Mouse (Mus musculus): ENCODE measurements at regions not wholly inside any gene's neighbourhood (a gene's known extent, or its start where the extent isn't known, plus 50 kb on each side); places are given as distances from the start of the nearest gene placed in this dataset.

GRCm38 (mm10) chr7:78023591-78023990, 714.2 kb downstream of the Ntrk3 start:
- Histone ChIP-seq H3K36me3 (replicated peaks; ENCODE audit: control insufficient read depth, insufficient read depth, low read depth, low read length) (no peaks in the 10 kb centered on the region), H3K27ac (replicated peaks; ENCODE audit: low read depth, low read length) (no peak overlapping the region), H3K9me3 (replicated peaks; ENCODE audit: control insufficient read depth, low read length) (no peaks in the 10 kb centered on the region), H3K4me2 (ENCODE audit: low read depth, low read length) (no peak overlapping the region), H3K4me1 (ENCODE audit: control insufficient read depth, insufficient read depth, low read length) (no peaks in the 10 kb centered on the region), H3K4me3 (ENCODE audit: low read depth, low read length) (no peak overlapping the region), H3K9ac (replicated peaks; ENCODE audit: low read length) (no peak overlapping the region), H3K27me3 (ENCODE audit: control insufficient read depth, insufficient read depth, low read length) (no peaks in the 10 kb centered on the region)
- ATAC-seq (replicated peaks; ENCODE audit: insufficient number of reproducible peaks, low FRiP score, low TSS enrichment, low read depth) (no peak), DNase-seq (ENCODE audit: low spot score) (no peak)
- 94% methylated on average over 1 of the region's 1 CpGs for WGBS

GRCm38 (mm10) chr7:78023075-78023474, 714.7 kb downstream of the Ntrk3 start:
- H3K27me3 ChIP-seq (ENCODE audit: control insufficient read depth, insufficient read depth, low read length) = no peaks in the 10 kb centered on the region
- H3K9me3 ChIP-seq (replicated peaks; ENCODE audit: control insufficient read depth, low read length) = no peaks in the 10 kb centered on the region
- no peak overlapping the region for H3K4me3 ChIP-seq (ENCODE audit: low read depth, low read length)
- WGBS = 77% methylated on average over 3 of the region's 3 CpGs
- no peaks in the 10 kb centered on the region for H3K36me3 ChIP-seq (replicated peaks; ENCODE audit: control insufficient read depth, insufficient read depth, low read depth, low read length)
- no peak for ATAC-seq (replicated peaks; ENCODE audit: insufficient number of reproducible peaks, low FRiP score, low TSS enrichment, low read depth)
- H3K9ac ChIP-seq (replicated peaks; ENCODE audit: low read length) = no peak overlapping the region
- H3K4me1 ChIP-seq (ENCODE audit: control insufficient read depth, insufficient read depth, low read length) = no peaks in the 10 kb centered on the region
- no peak overlapping the region for H3K4me2 ChIP-seq (ENCODE audit: low read depth, low read length)
- no peak for DNase-seq (ENCODE audit: low spot score)
- no peak overlapping the region for H3K27ac ChIP-seq (replicated peaks; ENCODE audit: low read depth, low read length)

GRCm38 (mm10) chr7:78013631-78014030, 724.2 kb downstream of the Ntrk3 start:
- no peaks in the 10 kb centered on the region for H3K9me3 ChIP-seq (replicated peaks; ENCODE audit: control insufficient read depth, low read length)
- H3K4me3 ChIP-seq (ENCODE audit: low read depth, low read length) = no peak overlapping the region
- no peaks in the 10 kb centered on the region for H3K4me1 ChIP-seq (ENCODE audit: control insufficient read depth, insufficient read depth, low read length)
- WGBS = 51% methylated on average over 6 of the region's 6 CpGs
- ATAC-seq (replicated peaks; ENCODE audit: insufficient number of reproducible peaks, low FRiP score, low TSS enrichment, low read depth) = no peak
- H3K9ac ChIP-seq (replicated peaks; ENCODE audit: low read length) = no peak overlapping the region
- no peak overlapping the region for H3K27ac ChIP-seq (replicated peaks; ENCODE audit: low read depth, low read length)
- DNase-seq (ENCODE audit: low spot score) = no peak
- H3K27me3 ChIP-seq (ENCODE audit: control insufficient read depth, insufficient read depth, low read length) = no peaks in the 10 kb centered on the region
- no peaks in the 10 kb centered on the region for H3K36me3 ChIP-seq (replicated peaks; ENCODE audit: control insufficient read depth, insufficient read depth, low read depth, low read length)
- H3K4me2 ChIP-seq (ENCODE audit: low read depth, low read length) = no peak overlapping the region

- no peaks in the 10 kb centered on the region for H3K36me3 ChIP-seq (replicated peaks; ENCODE audit: control insufficient read depth, insufficient read depth, low read depth, low read length)
- no peaks in the 10 kb centered on the region for H3K27me3 ChIP-seq (ENCODE audit: control insufficient read depth, insufficient read depth, low read length)
- DNase-seq (ENCODE audit: low spot score) (no peak), ATAC-seq (replicated peaks; ENCODE audit: insufficient number of reproducible peaks, low FRiP score, low TSS enrichment, low read depth) (no peak)
- no peak overlapping the region for H3K9ac ChIP-seq (replicated peaks; ENCODE audit: low read length)
- no peaks in the 10 kb centered on the region for H3K4me1 ChIP-seq (ENCODE audit: control insufficient read depth, insufficient read depth, low read length)
- no peak overlapping the region for H3K4me3 ChIP-seq (ENCODE audit: low read depth, low read length)
- WGBS = 74% methylated on average over 2 of the region's 2 CpGs
- no peaks in the 10 kb centered on the region for H3K9me3 ChIP-seq (replicated peaks; ENCODE audit: control insufficient read depth, low read length)
- H3K27ac ChIP-seq (replicated peaks; ENCODE audit: low read depth, low read length) = no peak overlapping the region
- no peak overlapping the region for H3K4me2 ChIP-seq (ENCODE audit: low read depth, low read length)
These were observed 734.7 kb downstream of the Ntrk3 start for GRCm38 (mm10) chr7:78003086-78003485.

GRCm38 (mm10) chr7:77993840-77994239, 744.0 kb downstream of the Ntrk3 start:
- Histone ChIP-seq H3K27me3 (ENCODE audit: control insufficient read depth, insufficient read depth, low read length) (no peaks in the 10 kb centered on the region), H3K9me3 (replicated peaks; ENCODE audit: control insufficient read depth, low read length) (no peaks in the 10 kb centered on the region), H3K4me1 (ENCODE audit: control insufficient read depth, insufficient read depth, low read length) (no peaks in the 10 kb centered on the region), H3K4me2 (ENCODE audit: low read depth, low read length) (no peak overlapping the region), H3K27ac (replicated peaks; ENCODE audit: low read depth, low read length) (no peak overlapping the region), H3K36me3 (replicated peaks; ENCODE audit: control insufficient read depth, insufficient read depth, low read depth, low read length) (no peaks in the 10 kb centered on the region), H3K4me3 (ENCODE audit: low read depth, low read length) (no peak overlapping the region), H3K9ac (replicated peaks; ENCODE audit: low read length) (no peak overlapping the region)
- ATAC-seq (replicated peaks; ENCODE audit: insufficient number of reproducible peaks, low FRiP score, low TSS enrichment, low read depth) (no peak), DNase-seq (ENCODE audit: low spot score) (no peak)
- WGBS = 84% methylated on average over 2 of the region's 2 CpGs

- no peaks in the 10 kb centered on the region for H3K27me3 ChIP-seq (ENCODE audit: control insufficient read depth, insufficient read depth, low read length)
- DNase-seq (ENCODE audit: low spot score) = peak; percentile 27
- H3K36me3 ChIP-seq (replicated peaks; ENCODE audit: control insufficient read depth, insufficient read depth, low read depth, low read length) = no peaks in the 10 kb centered on the region
- no peak; the same call in 1 of the 2 replicates for ATAC-seq (replicated peaks; ENCODE audit: insufficient number of reproducible peaks, low FRiP score, low TSS enrichment, low read depth)
- no peaks in the 10 kb centered on the region for H3K4me1 ChIP-seq (ENCODE audit: control insufficient read depth, insufficient read depth, low read length)
- H3K27ac ChIP-seq (replicated peaks; ENCODE audit: low read depth, low read length) = no peak overlapping the region
- H3K4me3 ChIP-seq (ENCODE audit: low read depth, low read length) = no peak overlapping the region
- 51% methylated on average over 10 of the region's 10 CpGs for WGBS
- H3K4me2 ChIP-seq (ENCODE audit: low read depth, low read length) = no peak overlapping the region
- H3K9ac ChIP-seq (replicated peaks; ENCODE audit: low read length) = no peak overlapping the region
- no peaks in the 10 kb centered on the region for H3K9me3 ChIP-seq (replicated peaks; ENCODE audit: control insufficient read depth, low read length)
These were observed 747.7 kb downstream of the Ntrk3 start for GRCm38 (mm10) chr7:77990150-77990549.

- no peak for DNase-seq (ENCODE audit: low spot score)
- Histone ChIP-seq H3K9ac (replicated peaks; ENCODE audit: low read length) (no peak overlapping the region), H3K4me1 (ENCODE audit: control insufficient read depth, insufficient read depth, low read length) (no peaks in the 10 kb centered on the region), H3K4me3 (ENCODE audit: low read depth, low read length) (no peak overlapping the region), H3K27ac (replicated peaks; ENCODE audit: low read depth, low read length) (no peak overlapping the region), H3K9me3 (replicated peaks; ENCODE audit: control insufficient read depth, low read length) (no peaks in the 10 kb centered on the region), H3K4me2 (ENCODE audit: low read depth, low read length) (no peak overlapping the region), H3K27me3 (ENCODE audit: control insufficient read depth, insufficient read depth, low read length) (no peaks in the 10 kb centered on the region), H3K36me3 (replicated peaks; ENCODE audit: control insufficient read depth, insufficient read depth, low read depth, low read length) (no peaks in the 10 kb centered on the region)
- ATAC-seq (replicated peaks; ENCODE audit: insufficient number of reproducible peaks, low FRiP score, low TSS enrichment, low read depth) = no peak
- WGBS = 63% methylated on average over 5 of the region's 5 CpGs
These were observed 749.6 kb downstream of the Ntrk3 start for GRCm38 (mm10) chr7:77988177-77988576.

GRCm38 (mm10) chr7:77966658-77967057, 771.2 kb downstream of the Ntrk3 start:
- H3K4me3 ChIP-seq (ENCODE audit: low read depth, low read length) = no peak overlapping the region
- H3K27me3 ChIP-seq (ENCODE audit: control insufficient read depth, insufficient read depth, low read length) = no peaks in the 10 kb centered on the region
- no peaks in the 10 kb centered on the region for H3K9me3 ChIP-seq (replicated peaks; ENCODE audit: control insufficient read depth, low read length)
- ATAC-seq (replicated peaks; ENCODE audit: insufficient number of reproducible peaks, low FRiP score, low TSS enrichment, low read depth) (no peak), DNase-seq (ENCODE audit: low spot score) (no peak)
- H3K27ac ChIP-seq (replicated peaks; ENCODE audit: low read depth, low read length) = no peak overlapping the region
- no peak overlapping the region for H3K9ac ChIP-seq (replicated peaks; ENCODE audit: low read length)
- 74% methylated on average over 2 of the region's 2 CpGs for WGBS
- no peaks in the 10 kb centered on the region for H3K36me3 ChIP-seq (replicated peaks; ENCODE audit: control insufficient read depth, insufficient read depth, low read depth, low read length)
- H3K4me2 ChIP-seq (ENCODE audit: low read depth, low read length) = no peak overlapping the region
- H3K4me1 ChIP-seq (ENCODE audit: control insufficient read depth, insufficient read depth, low read length) = no peaks in the 10 kb centered on the region

All from embryonic facial prominence, embryonic 11.5 days (tissue).